Mouse (Mus musculus) right cerebral cortex, adult 18-20 months (tissue): Measurements from ENCODE around the gene Dytn.

Experiments
- DNase-seq: peaks from one replicate; pipeline ENCODE4 v3.0.0; 2022; ENCODE audit warnings: mixed read lengths

The Dytn gene

GRCm38 (mm10) chr1:63576803-63577202, 109.9 kb downstream of the Dytn start:
- DNase-seq: no peak

GRCm38 (mm10) chr1:63573864-63574611, 112.7 kb downstream of the Dytn start:
- DNase-seq: peak; percentile 29

- peak; percentile 31 for DNase-seq
Observed at GRCm38 (mm10) chr1:63573432-63573831, 113.3 kb downstream of the Dytn start.
